Mouse (Mus musculus) liver, embryonic 13.5 days (tissue): Measurements from ENCODE around the gene Lekr1. TPM values are rescaled to one million over a fixed set of nuclear protein-coding genes. Genes with fewer than 3 reads are reported as not detected.

Experiments
- ATAC-seq: fragments of 200-750 bp; cut with Nextera tagmentation; 2 replicates; pipeline ENCODE4 v1.8.0; 2017; ENCODE audit warnings: low read depth, mild to moderate bottlenecking, moderate number of reproducible peaks, moderate library complexity
- DNase-seq: peaks from one replicate; pipeline ENCODE4 v3.0.0; 2022
- H3K27ac ChIP-seq: fragments of 300-500 bp; sonication (generic); 2 replicates; pipeline ENCODE4 v1.5.1; 2015; ENCODE audit warnings: moderate library complexity, mild to moderate bottlenecking, inconsistent platforms
- H3K27me3 ChIP-seq: fragments of 300-500 bp; sonication (generic); 2 replicates; pipeline ENCODE4 v1.6.1; 2015; ENCODE audit warnings: mild to moderate bottlenecking, inconsistent platforms
- H3K36me3 ChIP-seq: fragments of 300-500 bp; sonication (generic); 2 replicates; pipeline ENCODE4 v1.6.1; 2015; ENCODE audit warnings: mild to moderate bottlenecking, inconsistent platforms
- H3K4me1 ChIP-seq: fragments of 300-500 bp; sonication (generic); replicated peaks from 2 replicates; pipeline ENCODE4 v1.6.1; 2015; ENCODE audit warnings: inconsistent platforms
- H3K4me2 ChIP-seq: fragments of 300-500 bp; sonication (generic); 2 replicates; pipeline ENCODE4 v1.6.1; 2015; ENCODE audit warnings: inconsistent platforms, mild to moderate bottlenecking, moderate library complexity
- H3K4me3 ChIP-seq: fragments of 300-500 bp; sonication (generic); replicated peaks from 2 replicates; pipeline ENCODE4 v1.5.1; 2015; ENCODE audit warnings: mild to moderate bottlenecking, inconsistent platforms
- H3K9ac ChIP-seq: fragments of 300-500 bp; sonication (generic); 2 replicates; pipeline ENCODE4 v1.6.1; 2015; ENCODE audit warnings: mild to moderate bottlenecking, inconsistent platforms
- H3K9me3 ChIP-seq: fragments of 300-500 bp; sonication (generic); replicated peaks from 2 replicates; pipeline ENCODE4 v1.6.1; 2016; ENCODE audit warnings: inconsistent platforms
- WGBS: fragments of 180-500 bp; shearing (Covaris S2); methylation state at CpG from one replicate; pipeline ENCODE4 v1.1.7; 2015; ENCODE audit not compliant: insufficient replicate concordance; 5-methylcytosine and 5-hydroxymethylcytosine counted together
- polyA plus RNA-seq: library from polyadenylated mRNA; unstranded; fragments of >200 nt; fragmentation: Nextera tagmentation; extraction: Ambion mirVana; gene quantifications from 2 replicates; pipeline ENCODE4 v1.2.1, GENCODE M21; 2015

The Lekr1 gene
- polyA plus RNA-seq, 1 experiment from 2014 or later, result 1.3 TPM

GRCm38 (mm10) chr3:65782246-65782645, 116.2 kb downstream of the Lekr1 start:
- no peaks in the 10 kb centered on the region for H3K36me3 ChIP-seq
- H3K4me3 ChIP-seq, result no peak overlapping the region
- 57% methylated on average over 5 of the region's 5 CpGs for WGBS
- no peak overlapping the region for H3K27ac ChIP-seq
- ATAC-seq, result no peak
- no peaks in the 10 kb centered on the region for H3K27me3 ChIP-seq
- H3K9me3 ChIP-seq, result no peaks in the 10 kb centered on the region
- H3K9ac ChIP-seq, result no peak overlapping the region
- no peak for DNase-seq
- no peaks in the 10 kb centered on the region for H3K4me1 ChIP-seq
- H3K4me2 ChIP-seq, result no peak overlapping the region

- Histone ChIP-seq H3K4me2 (no peak overlapping the region), H3K9me3 (no peaks in the 10 kb centered on the region), H3K27me3 (no peaks in the 10 kb centered on the region), H3K9ac (no peak overlapping the region), H3K4me1 (no peaks in the 10 kb centered on the region), H3K4me3 (no peak overlapping the region), H3K27ac (no peak overlapping the region), H3K36me3 (no peaks in the 10 kb centered on the region)
- DNase-seq (no peak), ATAC-seq (no peak)
- 12% methylated on average over 3 of the region's 3 CpGs for WGBS
Measured at GRCm38 (mm10) chr3:65790076-65790685, 124.2 kb downstream of the Lekr1 start.

GRCm38 (mm10) chr3:65793561-65793960, 127.5 kb downstream of the Lekr1 start:
- ATAC-seq, result no peak
- H3K9me3 ChIP-seq, result no peaks in the 10 kb centered on the region
- WGBS, result 58% methylated on average over 4 of the region's 4 CpGs
- no peaks in the 10 kb centered on the region for H3K27me3 ChIP-seq
- H3K4me2 ChIP-seq, result no peak overlapping the region
- H3K9ac ChIP-seq, result no peak overlapping the region
- no peak for DNase-seq
- H3K4me1 ChIP-seq, result no peaks in the 10 kb centered on the region
- no peak overlapping the region for H3K27ac ChIP-seq
- H3K36me3 ChIP-seq, result no peaks in the 10 kb centered on the region
- H3K4me3 ChIP-seq, result no peak overlapping the region

- Histone ChIP-seq H3K36me3 (no peaks in the 10 kb centered on the region), H3K4me2 (no peak overlapping the region), H3K27ac (no peak overlapping the region), H3K9me3 (no peaks in the 10 kb centered on the region), H3K4me3 (no peak overlapping the region), H3K4me1 (no peaks in the 10 kb centered on the region), H3K9ac (no peak overlapping the region), H3K27me3 (no peaks in the 10 kb centered on the region)
- WGBS, result 53% methylated on average over 2 of the region's 2 CpGs
- DNase-seq (no peak), ATAC-seq (no peak)
Measured at GRCm38 (mm10) chr3:65794711-65795110, 128.7 kb downstream of the Lekr1 start.

- Histone ChIP-seq H3K27ac (no peak overlapping the region), H3K4me3 (no peak overlapping the region), H3K9ac (no peak overlapping the region), H3K27me3 (no peaks in the 10 kb centered on the region), H3K36me3 (no peaks in the 10 kb centered on the region), H3K9me3 (no peaks in the 10 kb centered on the region), H3K4me2 (no peak overlapping the region), H3K4me1 (no peaks in the 10 kb centered on the region)
- ATAC-seq (no peak), DNase-seq (no peak)
- WGBS, result 65% methylated on average over 5 of the region's 5 CpGs
Measured at GRCm38 (mm10) chr3:65797345-65798137, 131.5 kb downstream of the Lekr1 start.

- Histone ChIP-seq H3K4me2 (no peak overlapping the region), H3K9ac (no peak overlapping the region), H3K9me3 (no peaks in the 10 kb centered on the region), H3K36me3 (no peaks in the 10 kb centered on the region), H3K4me1 (no peaks in the 10 kb centered on the region), H3K4me3 (no peak overlapping the region), H3K27me3 (no peaks in the 10 kb centered on the region), H3K27ac (no peak overlapping the region)
- DNase-seq (no peak), ATAC-seq (no peak)
- 56% methylated on average over 4 of the region's 4 CpGs for WGBS
Measured at GRCm38 (mm10) chr3:65800962-65801361, 134.9 kb downstream of the Lekr1 start.

- Histone ChIP-seq H3K27ac (no peak overlapping the region), H3K4me2 (no peak overlapping the region), H3K4me1 (no peaks in the 10 kb centered on the region), H3K9ac (no peak overlapping the region), H3K9me3 (no peaks in the 10 kb centered on the region), H3K36me3 (no peaks in the 10 kb centered on the region), H3K4me3 (no peak overlapping the region), H3K27me3 (no peaks in the 10 kb centered on the region)
- 60% methylated on average over 5 of the region's 5 CpGs for whole genome bisulfite sequencing
- no peak for ATAC-seq
- no peak for DNase-seq
Measured at GRCm38 (mm10) chr3:65802185-65802584, 136.2 kb downstream of the Lekr1 start.

GRCm38 (mm10) chr3:65802868-65803267, 136.8 kb downstream of the Lekr1 start:
- no peak for DNase-seq
- no peaks in the 10 kb centered on the region for H3K4me1 ChIP-seq
- H3K36me3 ChIP-seq, result no peaks in the 10 kb centered on the region
- no peak for ATAC-seq
- H3K27me3 ChIP-seq, result no peaks in the 10 kb centered on the region
- WGBS, result 47% methylated on average over 5 of the region's 5 CpGs
- no peaks in the 10 kb centered on the region for H3K9me3 ChIP-seq
- H3K9ac ChIP-seq, result no peak overlapping the region
- no peak overlapping the region for H3K27ac ChIP-seq
- no peak overlapping the region for H3K4me2 ChIP-seq
- H3K4me3 ChIP-seq, result no peak overlapping the region

- Histone ChIP-seq H3K9ac (no peak overlapping the region), H3K27me3 (no peaks in the 10 kb centered on the region), H3K9me3 (no peaks in the 10 kb centered on the region), H3K4me2 (no peak overlapping the region), H3K36me3 (no peaks in the 10 kb centered on the region), H3K4me3 (no peak overlapping the region), H3K4me1 (no peaks in the 10 kb centered on the region), H3K27ac (no peak overlapping the region)
- DNase-seq (no peak), ATAC-seq (no peak)
- WGBS, result 65% methylated on average over 6 of the region's 6 CpGs
Measured at GRCm38 (mm10) chr3:65814881-65815280, 148.9 kb downstream of the Lekr1 start.

GRCm38 (mm10) chr3:65816012-65816411, 150.0 kb downstream of the Lekr1 start:
- no peak for ATAC-seq
- 68% methylated on average over 10 of the region's 10 CpGs for WGBS

GRCm38 (mm10) chr3:65818597-65818996, 152.6 kb downstream of the Lekr1 start:
- Histone ChIP-seq H3K27ac (no peak overlapping the region), H3K4me3 (no peak overlapping the region), H3K4me1 (no peaks in the 10 kb centered on the region), H3K9me3 (no peaks in the 10 kb centered on the region), H3K27me3 (no peaks in the 10 kb centered on the region), H3K9ac (no peak overlapping the region), H3K4me2 (no peak overlapping the region), H3K36me3 (no peaks in the 10 kb centered on the region)
- 45% methylated on average over 4 of the region's 4 CpGs for WGBS
- ATAC-seq (no peak), DNase-seq (no peak)

More at GRCm38 (mm10) chr3:65816012-65816411, 150.0 kb downstream of the Lekr1 start:
- Histone ChIP-seq H3K27ac (no peak overlapping the region), H3K4me3 (no peak overlapping the region), H3K4me2 (no peak overlapping the region), H3K9ac (no peak overlapping the region), H3K9me3 (no peaks in the 10 kb centered on the region), H3K27me3 (no peaks in the 10 kb centered on the region), H3K36me3 (no peaks in the 10 kb centered on the region), H3K4me1 (no peaks in the 10 kb centered on the region)
- no peak for DNase-seq

GRCm38 (mm10) chr3:65819841-65820240, 153.8 kb downstream of the Lekr1 start:
- DNase-seq (no peak), ATAC-seq (no peak)
- H3K27ac ChIP-seq, result no peak overlapping the region

More at GRCm38 (mm10) chr3:65819841-65820240, 153.8 kb downstream of the Lekr1 start:
- H3K4me2 ChIP-seq, result no peak overlapping the region
- H3K36me3 ChIP-seq, result no peaks in the 10 kb centered on the region
- H3K4me3 ChIP-seq, result no peak overlapping the region
- no peaks in the 10 kb centered on the region for H3K9me3 ChIP-seq
- no peak overlapping the region for H3K9ac ChIP-seq
- WGBS, result 22% methylated on average over 6 of the region's 6 CpGs
- H3K27me3 ChIP-seq, result no peaks in the 10 kb centered on the region
- H3K4me1 ChIP-seq, result no peaks in the 10 kb centered on the region
